Mouse (Mus musculus) gastrocnemius, postnatal 36 days (tissue): Measurements from ENCODE around the gene Lhx6. TPM values are rescaled to one million over a fixed set of nuclear protein-coding genes. Genes with fewer than 3 reads are reported as not detected.

Experiments used
- DNase-seq, 2 experiments: peaks; one replicate each; pipeline ENCODE4 v3.0.0; 2022
- intact Hi-C: fragments of 180-260 bp; cut with DNase I; formaldehyde crosslinking; loops from one replicate; pipeline ENCODE4 v1.15.1; 2025
- total RNA-seq, 2 experiments: library from RNA; stranded (reverse); gene quantifications; 2 replicates each; pipeline ENCODE4 v1.2.3; 2021

Gene Lhx6
- total RNA-seq, 2 experiments from 2014 or later: 2.4 to 2.8 TPM

DNA sequence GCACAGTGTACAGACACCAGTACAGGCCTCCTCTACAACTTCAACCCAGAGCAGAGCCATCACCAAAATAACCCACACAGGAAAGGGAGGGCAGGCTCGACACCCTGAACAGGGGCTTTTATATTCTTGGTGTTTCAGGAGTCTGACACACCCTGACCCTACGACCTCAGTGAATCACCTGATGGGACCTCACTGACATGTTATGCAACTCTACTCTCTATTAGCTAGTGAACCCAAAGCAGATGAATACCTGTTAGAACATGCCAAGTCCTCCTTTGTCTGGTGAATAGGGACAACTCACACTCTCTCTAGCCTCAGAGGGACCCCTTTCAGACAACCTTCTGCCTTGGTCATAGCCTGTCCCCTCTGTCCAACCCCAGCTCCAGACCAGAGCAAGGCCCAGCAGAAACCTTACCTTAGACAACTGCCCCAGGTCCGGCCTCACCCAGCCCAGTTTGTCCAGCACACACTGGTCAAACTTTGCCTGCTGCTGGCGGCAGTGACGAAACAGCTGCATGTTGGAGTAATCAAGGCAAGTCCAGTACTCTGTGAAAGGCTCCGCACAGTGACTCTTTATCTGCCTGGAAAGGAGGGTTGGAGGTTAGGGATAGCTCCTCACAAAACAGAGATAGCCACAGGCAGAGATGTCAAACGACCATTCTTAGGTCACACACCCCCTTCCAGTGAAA is 65.8 kb downstream of the Lhx6 start:
- DNase-seq: no peak
- intact Hi-C loops: no loop called here

DNA sequence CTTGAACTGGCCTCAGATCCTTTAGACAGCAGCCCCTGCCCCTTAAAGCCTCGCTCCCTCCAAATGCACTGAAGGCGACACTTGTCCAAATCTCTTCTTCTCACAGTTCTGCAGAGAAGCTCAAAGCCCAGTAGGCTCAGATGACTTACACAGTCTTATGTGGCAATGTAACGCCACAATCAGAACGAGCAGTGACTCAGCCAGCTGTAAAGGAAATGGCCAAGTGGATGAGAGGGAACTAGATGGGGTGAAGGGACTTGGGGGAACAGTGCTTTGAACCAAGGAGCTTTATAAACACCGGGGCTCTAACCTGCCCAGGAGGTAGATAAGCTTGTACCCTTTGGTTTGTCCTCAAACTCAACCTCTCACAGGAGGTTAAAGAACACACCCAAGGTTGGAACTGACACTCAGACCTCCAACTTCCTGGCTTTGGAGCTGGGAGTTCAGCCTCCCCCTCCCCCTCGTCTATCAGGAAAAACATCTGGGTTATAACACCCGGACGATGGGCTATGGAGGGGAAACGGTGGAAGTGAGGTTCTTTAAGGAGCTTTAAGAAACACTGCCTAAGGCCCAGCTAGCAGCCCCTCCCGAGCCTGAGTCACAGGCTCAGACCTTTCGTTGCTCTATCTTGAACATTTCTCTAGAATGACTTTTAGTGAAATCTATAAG is 69.7 kb downstream of the Lhx6 start:
- no peak for DNase-seq
- intact Hi-C loops: no loop called here

DNA sequence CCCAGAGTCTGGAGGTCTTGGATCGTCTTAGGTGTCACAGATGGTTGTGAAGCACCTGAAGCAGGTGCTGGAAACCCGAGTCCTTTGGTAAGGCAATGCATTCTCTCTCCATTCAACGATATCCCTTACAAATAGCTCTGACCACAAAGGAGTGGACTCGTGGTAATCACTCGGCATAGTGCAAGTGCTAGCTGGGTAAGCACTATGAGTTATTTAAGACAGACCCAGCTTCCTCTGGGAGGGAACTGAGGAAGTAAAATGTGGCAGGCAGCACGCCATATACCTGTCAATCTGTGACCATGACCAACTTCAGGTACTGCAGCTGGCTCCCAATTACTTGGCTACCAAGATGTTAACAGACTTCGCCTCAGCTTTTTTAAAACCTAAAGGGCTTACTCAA is 70.3 kb downstream of the Lhx6 start:
- no peak for DNase-seq
- intact Hi-C loops: no loop called here

DNA sequence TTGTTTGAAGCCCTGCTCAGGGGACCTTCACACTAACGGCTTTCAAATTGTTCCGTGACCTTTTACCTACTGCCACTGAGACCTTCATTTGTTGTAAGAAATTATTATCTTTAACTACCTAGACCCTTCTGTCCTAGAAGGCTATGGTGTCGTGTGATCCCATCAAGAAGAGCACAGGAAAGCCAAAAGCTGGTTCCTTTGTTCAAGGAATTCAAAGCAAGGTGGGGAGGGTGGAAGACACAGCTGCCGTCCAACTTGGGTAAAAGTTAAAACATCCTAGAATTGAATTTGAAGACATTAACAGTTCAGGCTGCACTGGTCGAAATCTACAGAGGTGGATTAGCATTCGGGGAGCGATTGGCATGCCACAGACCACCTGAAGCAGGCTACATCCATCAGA is 71.2 kb downstream of the Lhx6 start:
- intact Hi-C loops: no loop called here
- no peak for DNase-seq

DNA sequence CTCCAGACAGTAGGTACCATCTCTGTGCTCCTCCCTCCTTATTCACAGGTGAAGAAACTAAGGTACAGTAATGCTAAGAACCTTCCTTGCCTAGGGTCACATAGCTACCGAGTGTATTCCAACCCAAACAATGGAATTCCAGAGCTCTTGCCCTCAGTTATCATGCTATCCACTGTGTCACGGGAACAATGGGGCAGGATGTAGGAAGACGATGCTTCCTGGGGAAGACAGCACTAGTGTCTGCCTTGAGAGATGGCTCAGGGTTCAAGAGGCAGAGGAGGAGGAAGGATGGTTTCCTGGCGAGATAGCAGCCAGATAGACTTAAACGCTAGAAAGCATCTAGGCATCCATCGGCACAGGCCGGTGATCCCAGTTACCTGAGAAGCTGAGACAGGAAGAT is 72.3 kb downstream of the Lhx6 start:
- DNase-seq: no peak
- intact Hi-C loops: no loop called here

Other genes with a start within 250 kb of the Lhx6 start
- gene Ttll11, start 125.5 kb downstream of the Lhx6 start, total RNA-seq: 1 to 10 TPM; 2.7 TPM
- gene Ndufa8, start 56.0 kb downstream of the Lhx6 start, total RNA-seq: 100 to 1,000 TPM; 365 to 379 TPM
- gene Morn5, start 56.0 kb downstream of the Lhx6 start, total RNA-seq: not detected
- 10 to 100 TPM; 13.5 to 18.8 TPM for gene Mrrf, start 31.0 kb upstream of the Lhx6 start, total RNA-seq
- gene Rbm18, start 31.4 kb upstream of the Lhx6 start, total RNA-seq: 10 to 100 TPM; 28.9 to 31.1 TPM
- gene Ptgs1, start 125.0 kb upstream of the Lhx6 start, total RNA-seq: 1 to 10 TPM; 3.2 to 3.7 TPM